Mouse (Mus musculus): ENCODE results near the gene Pknox1. TPM values are rescaled to one million over a fixed set of nuclear protein-coding genes. Genes with fewer than 3 reads are reported as not detected.

The Pknox1 gene
- 23.7 TPM for polyA plus RNA-seq (2014; fragmentation: Illumina TruSeq; extraction: RNeasy Lipid Tissue Mini Kit (QIAGEN cat#74804); ENCODE audit: low read depth, low replicate concordance)

GRCm38 (mm10) chr17:31564015-31564857, at the start of gene Pknox1:
Pknox1 (plus strand) TSS chr17:31564734.

GRCm38 (mm10) chr17:31519946-31520838, 44.3 kb upstream of the Pknox1 start, which contains the start of the genes Wdr4 and Ndufv3:
Wdr4 (minus strand) TSS chr17:31519980.
Ndufv3 (plus strand) TSS chr17:31520115.

GRCm38 (mm10) chr17:31636942-31637811, 72.6 kb downstream of the Pknox1 start, which contains the start of gene Cbs:
Cbs (minus strand) TSS chr17:31637238.

Other genes starting within 250 kb of the Pknox1 start
- gene Pde9a, start 178.5 kb upstream of the Pknox1 start, polyA plus RNA-seq (2014; fragmentation: Illumina TruSeq; extraction: RNeasy Lipid Tissue Mini Kit (QIAGEN cat#74804); ENCODE audit: low read depth, low replicate concordance), result 3.9 TPM
- gene Wdr4, start 44.8 kb upstream of the Pknox1 start, polyA plus RNA-seq (2014; fragmentation: Illumina TruSeq; extraction: RNeasy Lipid Tissue Mini Kit (QIAGEN cat#74804); ENCODE audit: low read depth, low replicate concordance), result 22.1 TPM
- 290 TPM for gene Ndufv3, start 44.6 kb upstream of the Pknox1 start, polyA plus RNA-seq (2014; fragmentation: Illumina TruSeq; extraction: RNeasy Lipid Tissue Mini Kit (QIAGEN cat#74804); ENCODE audit: low read depth, low replicate concordance)
- 33.2 TPM for gene Cbs, start 72.5 kb downstream of the Pknox1 start, polyA plus RNA-seq (2014; fragmentation: Illumina TruSeq; extraction: RNeasy Lipid Tissue Mini Kit (QIAGEN cat#74804); ENCODE audit: low read depth, low replicate concordance)
- gene U2af1, start 94.2 kb downstream of the Pknox1 start, polyA plus RNA-seq (2014; fragmentation: Illumina TruSeq; extraction: RNeasy Lipid Tissue Mini Kit (QIAGEN cat#74804); ENCODE audit: low read depth, low replicate concordance), result 90.9 TPM
- gene Cryaa, start 113.1 kb downstream of the Pknox1 start, polyA plus RNA-seq (2014; fragmentation: Illumina TruSeq; extraction: RNeasy Lipid Tissue Mini Kit (QIAGEN cat#74804); ENCODE audit: low read depth, low replicate concordance), result not detected